In genomic region chr11:100861836-100862235, GRCm38 (mm10) we compare ENCODE assay signal across 20 mouse cellular contexts. TPM values are rescaled to one million over a fixed set of nuclear protein-coding genes. Genes with fewer than 3 reads are reported as not detected.
DNase-seq lines count a peak whose midpoint lies in the region; ATAC-seq and TF ChIP-seq lines count a peak whose summit lies in the region.
"Had no signal": no experiment of that assay in that cellular context is flagged by ENCODE, and none has a peak within 500 bp of the region (broad histone marks: within the 10 kb centered on the region; RNA-seq: fewer than 3 reads in every experiment).

No protein-coding gene starts in this region.

- no peak for TF ChIP-seq CTCF in forebrain, postnatal 0 days (IDR thresholded peaks at IDR 0.05; ENCODE audit: low read depth)
- no peak for TF ChIP-seq CTCF in stomach, postnatal 0 days (IDR thresholded peaks at IDR 0.05; ENCODE audit: low read depth)

- no peak overlapping the region for H3K9ac ChIP-seq in forebrain, embryonic 11.5 days (ENCODE audit: low read length)
- no peak overlapping the region for H3K9ac ChIP-seq in forebrain, postnatal 0 days
- no peak overlapping the region for H3K9ac ChIP-seq in liver, embryonic 11.5 days (ENCODE audit: low read depth, low read length)
- H3K9ac ChIP-seq in stomach, postnatal 0 days (ENCODE audit: low read length) = no peak overlapping the region
- H3K9ac ChIP-seq: forebrain, embryonic 13.5 days; kidney, embryonic 15.5 days; limb, embryonic 13.5 days; lung, embryonic 14.5 days had no signal

- 0 out of 2 replicates have a peak, but pooled peaks cover 3% of the 10 kb centered on the region for H3K4me1 ChIP-seq in forebrain, embryonic 11.5 days (replicated peaks; ENCODE audit: control insufficient read depth, insufficient read depth, low read length)
- H3K4me1 ChIP-seq in forebrain, postnatal 0 days (ENCODE audit: insufficient read depth) = no peaks in the 10 kb centered on the region
- H3K4me1 ChIP-seq in liver, embryonic 11.5 days (replicated peaks; ENCODE audit: control insufficient read depth, insufficient read depth, low read length) = peaks cover 10% of the 10 kb centered on the region
- no peaks in the 10 kb centered on the region for H3K4me1 ChIP-seq in stomach, postnatal 0 days (replicated peaks; ENCODE audit: control insufficient read depth, insufficient read depth)

- no peaks in the 10 kb centered on the region for H3K36me3 ChIP-seq in forebrain, embryonic 11.5 days (ENCODE audit: control insufficient read depth, insufficient read depth, low read length)
- no peaks in the 10 kb centered on the region for H3K36me3 ChIP-seq in forebrain, postnatal 0 days (ENCODE audit: insufficient read depth)
- H3K36me3 ChIP-seq in liver, embryonic 11.5 days (ENCODE audit: control insufficient read depth, insufficient read depth, low read length) = no peaks in the 10 kb centered on the region
- no peaks in the 10 kb centered on the region; the same call in 1 of the 2 replicates for H3K36me3 ChIP-seq in stomach, postnatal 0 days (ENCODE audit: control insufficient read depth, insufficient read depth, low read length)
- H3K36me3 ChIP-seq: kidney, embryonic 15.5 days; limb, embryonic 13.5 days; midbrain, embryonic 10.5 days had no signal

- H3K4me2 ChIP-seq in forebrain, embryonic 11.5 days (ENCODE audit: low read depth, low read length, severe bottlenecking) = no peak overlapping the region
- H3K4me2 ChIP-seq in forebrain, postnatal 0 days (ENCODE audit: low read depth) = no peak overlapping the region
- H3K4me2 ChIP-seq in liver, embryonic 11.5 days = peak overlapping the region; percentile 69
- no peak overlapping the region for H3K4me2 ChIP-seq in stomach, postnatal 0 days (replicated peaks; ENCODE audit: low read depth)
- H3K4me2 ChIP-seq: forebrain, embryonic 13.5 days had no signal

- no peak overlapping the region for H3K27ac ChIP-seq in forebrain, embryonic 11.5 days (ENCODE audit: low read depth, low read length)
- no peak overlapping the region for H3K27ac ChIP-seq in forebrain, postnatal 0 days (ENCODE audit: low read depth, low read length)
- no peak overlapping the region for H3K27ac ChIP-seq in liver, embryonic 11.5 days (ENCODE audit: low read depth, low read length)
- H3K27ac ChIP-seq in stomach, postnatal 0 days (replicated peaks) = no peak overlapping the region
- H3K27ac ChIP-seq: forebrain, embryonic 13.5 days; kidney, embryonic 15.5 days; left cerebral cortex, adult 2 months; limb, embryonic 13.5 days; midbrain, embryonic 10.5 days had no signal

- peak; percentile 40 for DNase-seq in forebrain, embryonic 11.5 days (ENCODE audit: low spot score)
- no peak for DNase-seq in forebrain, postnatal 0 days
- peak; percentile 46 for DNase-seq in thymus, postnatal 14 days
- DNase-seq in thymus, adult 18-20 months = no peak
- no peak for DNase-seq in liver, embryonic 11.5 days (ENCODE audit: low spot score)
- DNase-seq in stomach, postnatal 0 days (ENCODE audit: low spot score) = peak; percentile 28
- DNase-seq in kidney, postnatal 36 days = no peak
- no peak for DNase-seq in embryo, embryonic 11 days
- DNase-seq: cerebellum, adult 9-10 months; gastrocnemius, postnatal 25 days; lung, embryonic 14.5 days; retina, postnatal 1 day; right cerebral cortex, postnatal 4 days had no signal

- no peak for TF ChIP-seq EP300 in stomach, postnatal 0 days (optimal IDR thresholded peaks at IDR 0.05)

- H3K9me3 ChIP-seq in forebrain, embryonic 11.5 days (ENCODE audit: control insufficient read depth, low read length) = no peaks in the 10 kb centered on the region
- no peaks in the 10 kb centered on the region for H3K9me3 ChIP-seq in forebrain, postnatal 0 days (ENCODE audit: low read length)
- no peaks in the 10 kb centered on the region for H3K9me3 ChIP-seq in liver, embryonic 11.5 days (ENCODE audit: control insufficient read depth, low read length)
- H3K9me3 ChIP-seq in stomach, postnatal 0 days (ENCODE audit: control insufficient read depth, low read length) = no peaks in the 10 kb centered on the region
- H3K9me3 ChIP-seq: forebrain, embryonic 13.5 days; kidney, embryonic 15.5 days; limb, embryonic 13.5 days; midbrain, embryonic 10.5 days had no signal

- peaks cover 20% of the 10 kb centered on the region for H3K27me3 ChIP-seq in forebrain, embryonic 11.5 days (ENCODE audit: control insufficient read depth, insufficient read depth, low read length)
- H3K27me3 ChIP-seq in forebrain, postnatal 0 days (ENCODE audit: insufficient read depth, low read length) = peaks cover 60% of the 10 kb centered on the region
- H3K27me3 ChIP-seq in liver, embryonic 11.5 days (replicated peaks; ENCODE audit: control insufficient read depth, insufficient read depth, low read length) = peaks cover 3% of the 10 kb centered on the region; the same call in 1 of the 2 replicates
- H3K27me3 ChIP-seq in stomach, postnatal 0 days (ENCODE audit: control insufficient read depth, insufficient read depth, low read length) = no peaks in the 10 kb centered on the region

- ATAC-seq in forebrain, embryonic 11.5 days (replicated peaks; ENCODE audit: low FRiP score) = no peak
- ATAC-seq in forebrain, postnatal 0 days = no peak
- ATAC-seq in liver, embryonic 11.5 days (replicated peaks; ENCODE audit: low FRiP score) = no peak
- ATAC-seq in stomach, postnatal 0 days (ENCODE audit: low FRiP score, low TSS enrichment) = no peak
- ATAC-seq: forebrain, embryonic 13.5 days; hindbrain, embryonic 16.5 days; intestine, postnatal 0 days had no signal

- 48% methylated on average over 3 of the region's 3 CpGs for WGBS in forebrain, embryonic 11.5 days
- 28% methylated on average over 3 of the region's 3 CpGs for WGBS in forebrain, postnatal 0 days
- WGBS in liver, embryonic 11.5 days = 45% methylated on average over 3 of the region's 3 CpGs
- 34% methylated on average over 3 of the region's 3 CpGs for WGBS in stomach, postnatal 0 days

- H3K4me3 ChIP-seq in forebrain, embryonic 11.5 days (ENCODE audit: low read depth, low read length) = no peak overlapping the region
- H3K4me3 ChIP-seq in forebrain, postnatal 0 days (ENCODE audit: low read depth, low read length) = no peak overlapping the region
- peak overlapping the region; percentile 56; the same call in 1 of the 2 replicates for H3K4me3 ChIP-seq in liver, embryonic 11.5 days (ENCODE audit: low read depth, low read length)
- no peak overlapping the region for H3K4me3 ChIP-seq in stomach, postnatal 0 days (ENCODE audit: low read depth, low read length)
- H3K4me3 ChIP-seq: forebrain, embryonic 13.5 days; kidney, embryonic 15.5 days; left cerebral cortex, adult 2 months; limb, embryonic 13.5 days; midbrain, embryonic 10.5 days had no signal

RNA-seq across cellular contexts. Expression of gene Stat5a, which starts 2.7 kb away (rescaled TPM):
- polyA plus RNA-seq in forebrain, embryonic 11.5 days (2014; fragmentation: Nextera tagmentation; extraction: Ambion mirVana) = 1.3 and 1.5 TPM in 2 replicates
- total RNA-seq in forebrain, postnatal 0 days (2014; rRNA removed) = 2.0 and 2.6 TPM in 2 replicates
- 1.1 and 1.6 TPM in 2 replicates for polyA plus RNA-seq in forebrain, postnatal 0 days (2015; fragmentation: Nextera tagmentation; extraction: Ambion mirVana)
- polyA plus RNA-seq in liver, embryonic 11.5 days (2014; fragmentation: Nextera tagmentation; extraction: Ambion mirVana) = 26.3 and 27.8 TPM in 2 replicates
- 13.0 and 13.5 TPM in 2 replicates for polyA plus RNA-seq in stomach, postnatal 0 days (2015; fragmentation: Nextera tagmentation; extraction: Ambion mirVana)

RNA-seq across cellular contexts. Expression of gene Stat5b, which starts 11.3 kb away (rescaled TPM):
- 18.7 and 19.1 TPM in 2 replicates for polyA plus RNA-seq in forebrain, embryonic 11.5 days (2014; fragmentation: Nextera tagmentation; extraction: Ambion mirVana)
- 17.8 and 22.6 TPM in 2 replicates for total RNA-seq in forebrain, postnatal 0 days (2014; rRNA removed)
- 4.9 and 8.8 TPM in 2 replicates for polyA plus RNA-seq in forebrain, postnatal 0 days (2015; fragmentation: Nextera tagmentation; extraction: Ambion mirVana)
- polyA plus RNA-seq in liver, embryonic 11.5 days (2014; fragmentation: Nextera tagmentation; extraction: Ambion mirVana) = 46.0 and 50.1 TPM in 2 replicates
- polyA plus RNA-seq in stomach, postnatal 0 days (2015; fragmentation: Nextera tagmentation; extraction: Ambion mirVana) = 16.1 and 17.3 TPM in 2 replicates

Comparison
In these comparisons a context has a peak if more than half of its experiments do, and no peak if none do; other contexts are left out.
1. DNase-seq: peak in forebrain, embryonic 11.5 days (single experiment), thymus, postnatal 14 days (single experiment) and stomach, postnatal 0 days (single experiment); none in forebrain, postnatal 0 days (single experiment), thymus, adult 18-20 months (0 of 2), liver, embryonic 11.5 days (single experiment), kidney, postnatal 36 days (0 of 2) and embryo, embryonic 11 days (single experiment).